Mouse (Mus musculus): ENCODE results near the gene Gm10309. TPM values are rescaled to one million over a fixed set of nuclear protein-coding genes. Genes with fewer than 3 reads are reported as not detected.

The Gm10309 gene
- polyA plus RNA-seq, 1 experiment: 0.06 TPM

DNA sequence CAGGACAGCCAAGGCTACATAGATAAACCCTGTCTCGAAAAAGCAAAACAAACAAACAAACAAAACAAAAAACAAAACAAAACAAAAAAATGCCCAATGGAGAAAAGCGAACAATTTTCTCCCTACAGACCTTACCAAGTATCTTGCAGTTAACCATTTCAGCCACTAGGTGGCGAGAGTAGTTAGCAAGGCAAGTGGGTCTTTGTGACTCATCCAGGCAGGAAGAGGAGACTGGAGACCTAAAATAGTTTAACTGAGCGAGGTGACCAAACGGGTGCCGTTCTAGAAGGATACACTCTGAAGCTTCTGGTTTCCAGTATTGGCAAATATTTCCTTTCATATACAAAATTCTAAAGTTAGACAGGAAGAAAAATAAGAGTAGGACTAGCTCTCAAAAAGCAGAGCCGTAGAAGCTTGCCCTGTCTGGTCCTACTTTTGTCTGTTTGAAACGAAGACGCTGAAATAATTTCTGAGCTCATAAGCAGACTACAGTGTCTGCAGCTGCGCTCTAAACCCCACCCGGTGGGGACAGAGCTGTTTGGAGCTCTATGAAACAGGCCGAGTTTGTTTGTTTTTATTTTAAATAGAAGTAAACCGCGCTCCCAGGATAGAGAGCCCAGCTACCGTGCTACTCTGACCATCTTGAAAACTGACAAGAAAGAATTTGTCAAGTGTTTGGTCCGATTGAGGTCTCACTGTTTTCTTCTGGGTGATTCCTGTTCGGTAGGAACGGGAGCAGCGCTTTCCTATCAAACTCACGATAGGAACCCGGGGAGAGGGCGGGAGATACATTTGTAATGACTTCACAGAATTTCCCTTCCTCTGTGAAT lies 31.0 kb upstream of the Gm10309 start:
- 38% methylated on average over 22 of the region's 22 CpGs for WGBS

DNA sequence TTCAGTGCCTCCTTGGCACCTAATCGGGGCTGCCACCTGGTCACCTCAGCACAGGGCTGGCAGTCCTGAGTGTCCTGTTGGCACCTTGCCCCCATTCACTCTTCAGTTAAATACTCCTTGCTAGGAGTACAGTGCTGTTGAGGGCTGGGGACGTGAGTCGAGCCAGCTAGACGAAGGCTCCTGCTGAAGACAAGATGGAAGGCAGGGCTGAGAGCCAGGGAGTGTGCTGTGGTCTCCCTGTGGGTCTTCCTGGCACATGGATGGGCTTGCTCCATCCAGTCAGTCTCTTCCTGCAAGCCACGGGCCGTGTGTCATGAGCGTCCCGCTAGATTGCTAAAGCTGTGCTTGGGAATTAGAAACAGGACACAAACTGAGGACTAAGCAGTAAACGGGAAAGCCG lies 30.1 kb upstream of the Gm10309 start:
- WGBS: 81% methylated on average over 10 of the region's 10 CpGs
- Histone ChIP-seq H3K27ac (ENCODE audit: insufficient read depth, low read length) (no peak overlapping the region), H3K4me3 (ENCODE audit: extremely low read depth, insufficient read depth, insufficient read length) (no peak overlapping the region), H3K27me3 (ENCODE audit: control insufficient read depth, insufficient read depth, low read length) (no peaks in the 10 kb centered on the region), H3K36me3 (ENCODE audit: control insufficient read depth, insufficient read depth, low read length) (no peaks in the 10 kb centered on the region), H3K4me1 (ENCODE audit: control insufficient read depth, insufficient read depth, insufficient read length) (no peaks in the 10 kb centered on the region)
- DNase-seq (ENCODE audit: low read depth in 1 of 2, low spot score in 2 of 2): no peak
- TF ChIP-seq POLR2A (IDR thresholded peaks at IDR 0.05; ENCODE audit: low read depth, low read length): no peak
- no peak for TF ChIP-seq CTCF (IDR thresholded peaks at IDR 0.05; ENCODE audit: extremely low read depth, insufficient read depth, insufficient read length, insufficient replicate concordance)

More for the DNA sequence above, 31.0 kb upstream of the Gm10309 start:
- peak; percentile 38 to 52 for DNase-seq (ENCODE audit: low read depth in 1 of 2, low spot score in 2 of 2)
- Histone ChIP-seq H3K27me3 (ENCODE audit: control insufficient read depth, insufficient read depth, low read length) (no peaks in the 10 kb centered on the region), H3K4me3 (ENCODE audit: extremely low read depth, insufficient read depth, insufficient read length) (no peak overlapping the region), H3K36me3 (ENCODE audit: control insufficient read depth, insufficient read depth, low read length) (no peaks in the 10 kb centered on the region), H3K4me1 (ENCODE audit: control insufficient read depth, insufficient read depth, insufficient read length) (no peaks in the 10 kb centered on the region), H3K27ac (ENCODE audit: insufficient read depth, low read length) (no peak overlapping the region)
- peak; percentile 56; the same call in 1 of the 2 replicates for TF ChIP-seq CTCF (IDR thresholded peaks at IDR 0.05; ENCODE audit: extremely low read depth, insufficient read depth, insufficient read length, insufficient replicate concordance)
- TF ChIP-seq POLR2A (IDR thresholded peaks at IDR 0.05; ENCODE audit: low read depth, low read length): no peak

DNA sequence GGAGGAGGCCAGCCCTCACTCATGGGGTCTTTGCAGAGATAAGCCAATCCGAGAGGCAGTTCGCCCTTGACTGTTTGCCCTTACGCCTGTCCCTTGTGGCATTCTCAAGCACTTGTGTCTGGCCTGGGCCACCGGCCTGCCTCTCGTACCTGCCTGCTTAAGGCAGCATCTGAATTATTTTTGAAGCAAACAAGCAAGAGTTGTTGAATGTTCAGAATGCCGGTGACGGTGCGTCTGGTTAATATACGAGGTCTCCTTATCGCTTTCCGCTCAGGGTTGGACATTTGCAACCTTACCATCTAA lies 28.5 kb upstream of the Gm10309 start:
- Histone ChIP-seq H3K4me3 (ENCODE audit: extremely low read depth, insufficient read depth, insufficient read length) (no peak overlapping the region), H3K4me1 (ENCODE audit: control insufficient read depth, insufficient read depth, insufficient read length) (no peaks in the 10 kb centered on the region), H3K27ac (ENCODE audit: insufficient read depth, low read length) (no peak overlapping the region), H3K36me3 (ENCODE audit: control insufficient read depth, insufficient read depth, low read length) (no peaks in the 10 kb centered on the region), H3K27me3 (ENCODE audit: control insufficient read depth, insufficient read depth, low read length) (no peaks in the 10 kb centered on the region)
- TF ChIP-seq POLR2A (IDR thresholded peaks at IDR 0.05; ENCODE audit: low read depth, low read length): no peak
- TF ChIP-seq CTCF (IDR thresholded peaks at IDR 0.05; ENCODE audit: extremely low read depth, insufficient read depth, insufficient read length, insufficient replicate concordance): no peak
- WGBS: 95% methylated on average over 11 of the region's 11 CpGs
- no peak for DNase-seq (ENCODE audit: low read depth in 1 of 2, low spot score in 2 of 2)

DNA sequence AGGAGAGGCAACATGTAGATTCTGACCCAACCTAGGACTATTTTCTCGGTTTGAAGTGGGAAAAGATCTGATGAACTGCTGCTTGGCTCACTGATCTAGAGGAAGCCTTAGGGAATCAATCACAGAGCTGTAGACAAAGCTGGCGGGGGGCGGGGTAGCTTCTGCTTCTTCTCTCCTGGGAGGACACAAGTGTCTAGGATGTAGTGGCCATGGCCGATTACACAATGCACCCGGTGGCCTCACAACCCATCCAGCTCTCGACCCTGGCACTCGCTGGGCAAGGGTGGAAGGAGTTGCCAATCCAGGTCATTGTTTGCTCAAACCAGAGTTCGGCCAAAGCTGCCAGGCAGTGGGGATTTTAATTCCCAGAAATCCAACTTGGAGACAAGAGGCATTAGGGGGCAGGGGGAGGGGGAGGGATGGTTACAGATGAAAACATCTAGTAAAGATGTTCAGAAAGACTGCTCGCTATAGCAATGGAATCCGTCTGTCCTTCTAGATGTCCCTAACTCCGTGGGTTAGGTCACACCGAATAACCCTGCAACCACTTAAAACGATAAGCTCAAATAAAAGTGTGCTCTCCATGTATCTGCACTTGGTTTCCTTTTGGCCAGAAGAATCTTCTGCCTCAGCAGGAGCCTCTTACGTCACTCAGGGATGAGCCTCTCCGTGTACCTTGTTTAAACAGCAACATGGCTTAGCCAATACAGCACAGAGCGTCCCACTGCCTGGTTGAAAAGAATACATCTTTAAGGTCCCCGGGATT lies 27.9 kb upstream of the Gm10309 start:
- DNase-seq (ENCODE audit: low read depth in 1 of 2, low spot score in 2 of 2): no peak
- no peaks in the 10 kb centered on the region for H3K27me3 ChIP-seq (ENCODE audit: control insufficient read depth, insufficient read depth, low read length)
- no peak overlapping the region for H3K4me3 ChIP-seq (ENCODE audit: extremely low read depth, insufficient read depth, insufficient read length)
- TF ChIP-seq CTCF (IDR thresholded peaks at IDR 0.05; ENCODE audit: extremely low read depth, insufficient read depth, insufficient read length, insufficient replicate concordance) (no peak), POLR2A (IDR thresholded peaks at IDR 0.05; ENCODE audit: low read depth, low read length) (no peak)
- 89% methylated on average over 17 of the region's 17 CpGs for WGBS
- H3K36me3 ChIP-seq (ENCODE audit: control insufficient read depth, insufficient read depth, low read length): no peaks in the 10 kb centered on the region
- H3K27ac ChIP-seq (ENCODE audit: insufficient read depth, low read length): no peak overlapping the region
- H3K4me1 ChIP-seq (ENCODE audit: control insufficient read depth, insufficient read depth, insufficient read length): no peaks in the 10 kb centered on the region

DNA sequence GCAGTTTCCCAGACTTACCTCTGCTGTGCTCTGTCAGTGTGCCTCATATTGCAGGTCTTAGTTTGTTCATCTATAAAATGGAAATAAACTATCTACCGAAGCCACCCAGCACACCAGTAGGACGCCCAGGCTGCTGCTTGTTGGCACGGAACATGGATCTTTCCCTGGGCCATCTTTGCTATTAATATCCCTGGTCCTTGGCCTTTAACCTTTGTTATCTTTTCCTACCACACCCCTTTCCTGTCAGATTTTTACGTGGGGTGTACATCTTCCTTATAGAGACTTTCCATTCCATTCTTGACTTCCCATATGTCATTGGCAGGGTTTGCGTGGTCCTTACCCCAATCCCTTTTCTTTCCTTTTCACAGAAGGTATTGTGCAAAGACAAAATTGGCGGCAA lies 26.2 kb upstream of the Gm10309 start:
- Histone ChIP-seq H3K27me3 (ENCODE audit: control insufficient read depth, insufficient read depth, low read length) (no peaks in the 10 kb centered on the region), H3K4me1 (ENCODE audit: control insufficient read depth, insufficient read depth, insufficient read length) (peaks cover 6% of the 10 kb centered on the region; the same call in 1 of the 2 replicates), H3K4me3 (ENCODE audit: extremely low read depth, insufficient read depth, insufficient read length) (no peak overlapping the region), H3K36me3 (ENCODE audit: control insufficient read depth, insufficient read depth, low read length) (no peaks in the 10 kb centered on the region), H3K27ac (ENCODE audit: insufficient read depth, low read length) (no peak overlapping the region)
- no peak for DNase-seq (ENCODE audit: low read depth in 1 of 2, low spot score in 2 of 2)
- WGBS: 84% methylated on average over 6 of the region's 6 CpGs
- TF ChIP-seq CTCF (IDR thresholded peaks at IDR 0.05; ENCODE audit: extremely low read depth, insufficient read depth, insufficient read length, insufficient replicate concordance) (no peak), POLR2A (IDR thresholded peaks at IDR 0.05; ENCODE audit: low read depth, low read length) (no peak)

DNA sequence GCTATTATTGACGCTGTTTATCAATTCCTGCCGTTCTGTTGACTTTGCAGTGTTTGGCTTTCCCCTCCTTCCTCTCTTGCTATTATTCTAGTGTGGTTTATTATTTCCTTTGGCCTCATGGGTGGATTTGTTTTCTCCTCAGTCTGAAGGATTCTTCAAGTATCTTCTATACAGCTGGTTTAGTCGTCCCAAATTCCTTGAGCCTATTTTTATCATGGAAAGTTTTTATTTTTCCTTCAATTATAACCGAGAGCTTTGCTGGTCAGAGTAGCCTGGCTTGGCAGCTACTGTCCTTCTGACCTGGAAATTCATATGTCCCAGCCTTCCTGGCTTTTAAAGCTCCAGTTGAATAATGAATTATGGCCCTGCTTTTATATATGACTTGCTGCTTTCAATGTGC lies 24.4 kb upstream of the Gm10309 start:
- no peak for DNase-seq (ENCODE audit: low read depth in 1 of 2, low spot score in 2 of 2)
- no peaks in the 10 kb centered on the region for H3K36me3 ChIP-seq (ENCODE audit: control insufficient read depth, insufficient read depth, low read length)
- H3K27ac ChIP-seq (ENCODE audit: insufficient read depth, low read length): no peak overlapping the region
- WGBS: 82% methylated on average over 4 of the region's 4 CpGs
- TF ChIP-seq CTCF (IDR thresholded peaks at IDR 0.05; ENCODE audit: extremely low read depth, insufficient read depth, insufficient read length, insufficient replicate concordance) (no peak), POLR2A (IDR thresholded peaks at IDR 0.05; ENCODE audit: low read depth, low read length) (no peak)
- no peak overlapping the region for H3K4me3 ChIP-seq (ENCODE audit: extremely low read depth, insufficient read depth, insufficient read length)
- no peaks in the 10 kb centered on the region for H3K27me3 ChIP-seq (ENCODE audit: control insufficient read depth, insufficient read depth, low read length)
- H3K4me1 ChIP-seq (ENCODE audit: control insufficient read depth, insufficient read depth, insufficient read length): peaks cover 6% of the 10 kb centered on the region; the same call in 1 of the 2 replicates

All from spleen, adult 2 months (tissue).